Mouse (Mus musculus) intestine, embryonic 15.5 days (tissue): ENCODE data around the gene Hexim1. TPM values are rescaled to one million over a fixed set of nuclear protein-coding genes. Genes with fewer than 3 reads are reported as not detected.

Experiments
- ATAC-seq: fragments of 200-750 bp; cut with Nextera tagmentation; 2 replicates; pipeline ENCODE4 v1.8.0; 2017; ENCODE audit warnings: moderate TSS enrichment, moderate library complexity
- H3K27ac ChIP-seq: fragments of 300-500 bp; sonication (generic); 2 replicates; pipeline ENCODE4 v1.5.1; 2015; ENCODE audit warnings: mild to moderate bottlenecking, inconsistent platforms
- H3K27me3 ChIP-seq: fragments of 300-500 bp; sonication (generic); replicated peaks from 2 replicates; pipeline ENCODE4 v1.6.1; 2015; ENCODE audit warnings: inconsistent platforms
- H3K36me3 ChIP-seq: fragments of 300-500 bp; sonication (generic); 2 replicates; pipeline ENCODE4 v1.6.1; 2015; ENCODE audit warnings: inconsistent platforms
- H3K4me1 ChIP-seq: fragments of 300-500 bp; sonication (generic); replicated peaks from 2 replicates; pipeline ENCODE4 v1.6.1; 2015; ENCODE audit warnings: inconsistent platforms
- H3K4me2 ChIP-seq: fragments of 300-500 bp; sonication (generic); replicated peaks from 2 replicates; pipeline ENCODE4 v1.6.1; 2015; ENCODE audit warnings: mild to moderate bottlenecking, inconsistent platforms
- H3K4me3 ChIP-seq: fragments of 300-500 bp; sonication (generic); replicated peaks from 2 replicates; pipeline ENCODE4 v1.5.1; 2015; ENCODE audit warnings: inconsistent platforms
- H3K9ac ChIP-seq: fragments of 300-500 bp; sonication (generic); 2 replicates; pipeline ENCODE4 v1.6.1; 2015; ENCODE audit warnings: inconsistent platforms
- H3K9me3 ChIP-seq: fragments of 300-500 bp; sonication (generic); 2 replicates; pipeline ENCODE4 v1.6.1; 2016; ENCODE audit warnings: inconsistent platforms
- WGBS: fragments of 180-500 bp; shearing (Covaris S2); methylation state at CpG from one replicate; pipeline ENCODE4 v1.1.7; 2015; 5-methylcytosine and 5-hydroxymethylcytosine counted together
- polyA plus RNA-seq: library from polyadenylated mRNA; unstranded; fragments of >200 nt; fragmentation: Nextera tagmentation; extraction: Ambion mirVana; gene quantifications from 2 replicates; pipeline ENCODE4 v1.2.1, GENCODE M21; 2015

Hexim1 gene
- polyA plus RNA-seq, 1 experiment from 2014 or later = 4.1 TPM

DNA sequence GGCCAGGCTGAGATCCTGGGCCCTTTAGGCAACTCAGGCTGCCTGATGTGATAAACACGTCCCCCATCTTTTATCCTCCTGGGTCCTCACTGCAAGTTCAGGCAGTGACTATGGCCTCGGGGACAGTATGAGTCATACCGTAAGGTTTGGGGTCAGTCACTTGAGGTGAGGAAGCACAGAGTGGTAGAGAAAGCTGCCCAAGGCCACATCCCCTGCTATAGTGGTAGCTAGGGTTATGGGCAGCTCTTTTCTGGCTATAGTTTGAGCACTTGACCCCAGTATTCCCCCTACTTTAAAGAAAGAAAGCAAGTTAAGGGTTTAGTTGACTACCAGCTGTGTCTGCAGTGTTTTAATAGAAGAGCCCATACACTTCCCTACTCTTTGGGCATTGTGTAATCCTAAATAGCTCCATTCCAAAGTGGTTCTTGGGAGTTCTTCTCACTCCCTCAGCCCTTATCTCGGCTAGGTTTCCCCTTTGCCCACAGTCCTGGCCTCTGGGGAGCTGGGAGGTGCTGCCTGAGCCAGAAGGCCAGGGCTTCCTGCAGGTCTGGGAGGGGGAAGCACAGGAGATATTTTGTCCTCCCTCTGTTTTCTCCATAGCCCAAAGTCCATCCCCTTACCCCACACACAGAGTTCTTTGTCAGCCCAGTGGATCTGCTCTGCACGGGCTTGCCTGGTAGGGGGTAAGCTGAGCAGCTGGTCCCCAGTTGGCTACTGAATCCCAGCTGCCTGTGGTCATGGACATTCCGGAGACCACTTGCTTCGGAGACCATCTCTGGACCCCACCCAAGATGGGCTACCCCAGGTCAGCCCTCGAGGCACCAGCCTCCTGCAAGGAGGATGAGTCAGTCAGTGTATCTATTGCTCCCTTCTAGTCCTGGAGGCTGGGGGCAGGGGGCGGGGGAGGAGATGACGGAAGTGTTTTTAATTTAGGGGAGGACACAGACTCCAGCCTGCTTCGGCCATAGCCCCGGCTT lies 28.6 kb downstream of the Hexim1 start:
- 0 out of 2 replicates have a peak, but pooled peaks have one; percentile 7 for ATAC-seq
- 44% methylated on average over 12 of the region's 12 CpGs for WGBS
- Histone ChIP-seq H3K4me3 (no peak overlapping the region), H3K9ac (no peak overlapping the region), H3K36me3 (no peaks in the 10 kb centered on the region), H3K4me2 (no peak overlapping the region), H3K27ac (peak overlapping the region; percentile 62), H3K4me1 (peaks cover 51% of the 10 kb centered on the region), H3K9me3 (no peaks in the 10 kb centered on the region), H3K27me3 (no peaks in the 10 kb centered on the region)

DNA sequence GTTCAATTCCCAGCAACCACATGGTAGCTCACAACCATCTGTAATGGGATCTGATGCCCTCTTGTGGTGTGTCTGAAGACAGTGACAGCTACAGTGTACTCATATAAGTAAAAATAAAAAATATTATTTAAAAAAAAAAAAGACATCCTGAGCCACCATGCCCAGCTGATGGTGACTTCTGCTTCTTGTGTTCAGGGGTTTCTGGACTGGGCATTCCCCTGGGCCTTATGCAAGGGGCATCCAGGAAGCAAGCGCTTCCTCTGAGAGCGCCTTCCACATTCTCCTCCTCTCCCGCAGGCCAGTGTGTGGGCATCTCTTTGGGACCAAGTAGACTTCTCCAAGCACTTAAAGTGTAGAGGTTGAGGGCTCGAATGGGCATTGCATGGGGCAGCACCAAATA lies 30.4 kb downstream of the Hexim1 start:
- H3K4me1 ChIP-seq = peaks cover 36% of the 10 kb centered on the region
- no peak overlapping the region for H3K4me2 ChIP-seq
- no peak for ATAC-seq
- no peaks in the 10 kb centered on the region for H3K27me3 ChIP-seq
- H3K9me3 ChIP-seq = no peaks in the 10 kb centered on the region
- no peak overlapping the region for H3K9ac ChIP-seq
- 91% methylated on average over 4 of the region's 4 CpGs for WGBS
- no peak overlapping the region for H3K4me3 ChIP-seq
- no peaks in the 10 kb centered on the region for H3K36me3 ChIP-seq
- no peak overlapping the region for H3K27ac ChIP-seq

DNA sequence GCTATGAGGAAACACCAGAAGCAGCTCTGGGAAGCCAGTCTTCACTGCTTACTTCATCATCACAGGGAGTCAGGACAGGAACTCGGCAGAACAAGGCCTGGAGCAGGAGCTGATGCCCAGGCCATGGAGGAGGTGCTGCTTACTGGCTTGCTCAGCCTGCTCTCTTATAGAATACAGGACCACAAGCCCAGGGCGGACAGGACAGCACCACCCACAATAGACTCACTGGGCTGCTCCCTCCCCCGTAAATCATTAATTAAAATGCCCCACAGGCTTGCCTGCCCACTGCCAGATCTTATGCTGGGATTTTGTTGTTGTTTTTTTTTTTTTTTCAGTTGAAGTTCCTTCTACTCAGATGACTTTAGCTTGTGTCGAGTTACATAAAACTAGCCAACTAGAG lies 31.7 kb downstream of the Hexim1 start:
- no peak overlapping the region for H3K4me2 ChIP-seq
- WGBS = 56% methylated on average over 4 of the region's 4 CpGs
- no peaks in the 10 kb centered on the region for H3K36me3 ChIP-seq
- no peaks in the 10 kb centered on the region for H3K9me3 ChIP-seq
- H3K27ac ChIP-seq = no peak overlapping the region
- ATAC-seq = no peak
- H3K4me3 ChIP-seq = no peak overlapping the region
- H3K27me3 ChIP-seq = no peaks in the 10 kb centered on the region
- no peak overlapping the region for H3K9ac ChIP-seq
- H3K4me1 ChIP-seq = peaks cover 23% of the 10 kb centered on the region

DNA sequence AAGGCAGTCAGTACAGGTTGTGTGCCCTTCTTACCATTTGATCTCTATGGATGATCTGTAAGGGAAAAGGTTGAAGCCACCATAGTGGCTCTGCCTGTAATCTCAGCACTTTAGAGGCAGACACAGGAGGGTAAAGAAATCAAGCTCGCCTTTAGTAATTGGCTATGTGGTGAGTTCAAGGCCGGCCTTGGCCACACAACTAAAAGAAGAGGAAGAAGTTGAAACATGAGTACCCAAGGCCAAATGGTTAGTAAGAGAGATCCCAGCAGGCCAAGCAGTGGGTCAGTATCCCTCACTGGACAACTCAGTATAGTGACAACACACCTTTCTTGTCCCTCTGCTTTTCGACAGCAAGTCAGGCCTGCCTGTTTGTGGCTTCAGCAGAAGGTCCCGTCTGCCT lies 33.7 kb downstream of the Hexim1 start:
- peaks cover 10% of the 10 kb centered on the region for H3K4me1 ChIP-seq
- no peak overlapping the region for H3K4me2 ChIP-seq
- no peak overlapping the region for H3K4me3 ChIP-seq
- no peak overlapping the region for H3K27ac ChIP-seq
- WGBS = 92% methylated on average over 4 of the region's 4 CpGs
- H3K27me3 ChIP-seq = no peaks in the 10 kb centered on the region
- H3K9ac ChIP-seq = no peak overlapping the region
- no peaks in the 10 kb centered on the region for H3K9me3 ChIP-seq
- no peak for ATAC-seq
- H3K36me3 ChIP-seq = no peaks in the 10 kb centered on the region

DNA sequence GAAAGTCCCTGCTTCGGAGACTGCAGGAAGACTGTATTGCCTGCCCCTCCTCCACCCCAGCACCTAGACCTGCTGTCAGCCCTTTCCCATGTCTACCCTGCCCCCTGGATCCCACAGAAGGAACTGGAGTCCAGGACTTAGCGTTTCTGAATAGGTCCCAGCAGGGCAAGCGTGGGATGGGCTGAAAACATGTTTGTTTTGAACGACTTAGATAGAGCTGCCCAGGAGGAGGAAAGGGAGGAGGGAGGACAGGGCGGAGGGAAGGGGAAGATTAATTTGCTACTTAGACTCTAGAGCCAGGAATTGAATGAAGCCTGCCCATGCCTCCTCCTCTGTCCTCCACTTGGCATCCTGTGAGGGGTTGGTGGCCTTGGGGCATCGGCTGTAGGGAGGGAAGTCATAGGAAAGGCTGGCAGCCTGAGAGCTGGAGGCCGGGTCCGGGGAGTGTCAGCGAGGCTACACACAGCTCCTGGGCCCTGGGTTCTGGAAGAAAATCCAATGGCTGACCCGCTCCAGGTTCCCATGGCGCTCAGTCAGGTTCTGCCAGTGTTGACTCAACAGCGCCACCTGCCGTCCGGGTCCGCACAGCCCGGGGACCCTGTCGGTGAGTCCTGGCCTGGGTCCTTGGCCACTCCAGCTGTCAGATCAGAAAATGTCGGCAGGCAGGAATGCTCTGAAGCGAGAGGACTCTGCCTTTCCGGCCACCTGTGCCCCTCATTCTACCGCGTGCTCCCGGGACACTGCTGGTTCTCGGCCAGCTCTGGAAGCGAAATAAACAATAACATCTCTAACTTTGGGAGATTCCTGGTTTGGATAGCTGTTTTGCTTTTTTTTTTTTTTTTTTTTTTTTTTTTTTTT lies 42.8 kb downstream of the Hexim1 start:
- Histone ChIP-seq H3K27ac (peak overlapping the region; percentile 68), H3K4me3 (peak overlapping the region; percentile 38), H3K9ac (peak overlapping the region; percentile 46), H3K27me3 (no peaks in the 10 kb centered on the region), H3K4me1 (peaks cover 10% of the 10 kb centered on the region), H3K36me3 (no peaks in the 10 kb centered on the region), H3K9me3 (no peaks in the 10 kb centered on the region), H3K4me2 (peak overlapping the region; percentile 88)
- WGBS = under 1% methylated on average over 25 of the region's 25 CpGs
- ATAC-seq = peak; percentile 97

DNA sequence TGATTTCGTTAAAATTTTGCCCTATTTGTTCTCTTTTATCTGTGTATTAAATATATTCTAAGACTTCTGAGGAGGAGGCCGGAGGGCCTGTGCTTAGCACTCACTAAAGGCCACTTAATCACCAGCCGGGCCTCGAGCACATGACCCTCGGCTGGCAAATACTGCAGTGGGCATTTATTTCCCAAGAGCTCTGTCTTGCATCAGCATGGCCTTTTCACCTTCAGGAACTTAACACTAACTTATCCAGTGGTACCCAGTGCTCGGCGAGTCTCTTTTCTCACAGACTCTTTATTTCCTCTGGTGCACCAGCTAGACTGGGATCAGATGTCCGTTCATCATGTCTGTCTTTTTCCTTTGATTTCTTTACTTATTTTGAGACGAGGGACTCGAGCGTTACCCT lies 44.7 kb downstream of the Hexim1 start:
- Histone ChIP-seq H3K4me2 (no peak overlapping the region), H3K4me1 (peaks cover 14% of the 10 kb centered on the region), H3K9me3 (no peaks in the 10 kb centered on the region), H3K4me3 (no peak overlapping the region), H3K9ac (no peak overlapping the region), H3K27ac (no peak overlapping the region), H3K36me3 (no peaks in the 10 kb centered on the region), H3K27me3 (no peaks in the 10 kb centered on the region)
- 87% methylated on average over 11 of the region's 11 CpGs for WGBS
- ATAC-seq = no peak

DNA sequence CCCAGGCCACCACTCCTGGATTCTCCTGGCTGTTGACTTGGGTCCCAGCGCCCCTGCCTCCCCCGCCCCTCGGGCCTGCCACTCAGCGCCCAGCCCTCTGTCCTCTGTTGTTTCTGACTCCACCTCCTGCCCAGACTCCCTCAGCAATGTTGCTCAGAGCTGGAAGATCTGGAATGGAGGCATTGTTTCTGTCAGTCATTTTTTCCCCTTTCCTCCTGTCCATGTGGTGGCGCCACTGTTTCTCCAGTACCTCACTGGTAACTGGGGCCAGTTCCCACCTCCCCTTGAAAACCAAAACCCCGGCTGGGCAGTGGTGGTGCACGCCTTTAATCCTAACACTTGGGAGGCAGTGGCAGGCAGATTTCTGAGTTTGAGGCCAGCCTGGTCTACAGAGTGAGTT lies 45.4 kb downstream of the Hexim1 start:
- 74% methylated on average over 7 of the region's 7 CpGs for WGBS
- no peaks in the 10 kb centered on the region for H3K36me3 ChIP-seq
- no peak overlapping the region for H3K9ac ChIP-seq
- peaks cover 14% of the 10 kb centered on the region for H3K4me1 ChIP-seq
- no peak overlapping the region for H3K27ac ChIP-seq
- no peak overlapping the region for H3K4me3 ChIP-seq
- H3K9me3 ChIP-seq = no peaks in the 10 kb centered on the region
- H3K27me3 ChIP-seq = no peaks in the 10 kb centered on the region
- H3K4me2 ChIP-seq = no peak overlapping the region
- ATAC-seq = no peak

DNA sequence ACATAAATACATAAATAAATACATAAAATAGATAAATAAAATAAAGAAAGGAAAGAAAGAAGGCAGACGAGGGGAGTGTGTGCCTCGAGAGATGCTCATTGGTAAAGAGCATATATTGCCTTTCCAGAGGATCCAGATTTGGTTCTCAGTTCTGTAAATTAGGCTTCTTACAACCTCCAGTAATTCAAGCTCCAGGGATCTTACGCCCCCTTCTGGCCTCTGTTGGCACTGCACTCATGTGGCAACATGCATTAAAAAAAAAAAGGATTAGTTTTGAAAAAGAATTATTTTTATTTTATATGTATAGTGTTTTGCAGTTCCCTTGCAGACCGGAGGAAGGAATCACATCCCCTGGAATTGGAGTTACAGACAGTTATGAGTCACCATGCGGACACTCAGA lies 46.1 kb downstream of the Hexim1 start:
- no peak for ATAC-seq
- no peak overlapping the region for H3K9ac ChIP-seq
- H3K9me3 ChIP-seq = no peaks in the 10 kb centered on the region
- no peak overlapping the region for H3K27ac ChIP-seq
- H3K4me1 ChIP-seq = peaks cover 14% of the 10 kb centered on the region
- WGBS = 89% methylated on average over 5 of the region's 5 CpGs
- no peaks in the 10 kb centered on the region for H3K27me3 ChIP-seq
- H3K4me2 ChIP-seq = no peak overlapping the region
- no peak overlapping the region for H3K4me3 ChIP-seq
- H3K36me3 ChIP-seq = no peaks in the 10 kb centered on the region

DNA sequence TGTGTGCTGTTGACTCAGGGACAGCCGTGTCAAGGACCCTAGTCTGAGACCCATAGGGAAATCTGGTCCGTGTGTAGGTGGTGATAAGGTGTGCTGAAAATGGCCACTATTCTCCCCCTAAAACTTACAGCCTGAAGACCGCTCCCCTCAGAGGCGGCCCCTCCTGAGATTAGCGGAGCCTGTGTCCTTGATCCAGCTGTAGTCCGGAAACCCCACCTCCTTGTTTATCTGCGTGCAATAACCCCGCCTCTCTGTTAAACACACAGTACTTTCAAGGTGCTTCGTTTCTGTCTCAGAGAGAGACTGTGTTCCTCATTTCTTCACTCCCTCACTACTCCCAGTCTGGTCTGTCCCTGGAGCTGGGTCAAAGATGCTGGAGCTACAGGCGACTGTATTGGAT lies 48.4 kb downstream of the Hexim1 start:
- 0 out of 2 replicates have a peak, but pooled peaks cover 4% of the 10 kb centered on the region for H3K4me1 ChIP-seq
- no peak overlapping the region for H3K4me2 ChIP-seq
- peaks cover 2% of the 10 kb centered on the region; the same call in 1 of the 2 replicates for H3K27me3 ChIP-seq
- H3K4me3 ChIP-seq = no peak overlapping the region
- no peaks in the 10 kb centered on the region for H3K9me3 ChIP-seq
- 25% methylated on average over 10 of the region's 10 CpGs for WGBS
- H3K27ac ChIP-seq = no peak overlapping the region
- H3K9ac ChIP-seq = no peak overlapping the region
- ATAC-seq = 0 out of 2 replicates have a peak, but pooled peaks have one; percentile 19
- no peaks in the 10 kb centered on the region for H3K36me3 ChIP-seq

DNA sequence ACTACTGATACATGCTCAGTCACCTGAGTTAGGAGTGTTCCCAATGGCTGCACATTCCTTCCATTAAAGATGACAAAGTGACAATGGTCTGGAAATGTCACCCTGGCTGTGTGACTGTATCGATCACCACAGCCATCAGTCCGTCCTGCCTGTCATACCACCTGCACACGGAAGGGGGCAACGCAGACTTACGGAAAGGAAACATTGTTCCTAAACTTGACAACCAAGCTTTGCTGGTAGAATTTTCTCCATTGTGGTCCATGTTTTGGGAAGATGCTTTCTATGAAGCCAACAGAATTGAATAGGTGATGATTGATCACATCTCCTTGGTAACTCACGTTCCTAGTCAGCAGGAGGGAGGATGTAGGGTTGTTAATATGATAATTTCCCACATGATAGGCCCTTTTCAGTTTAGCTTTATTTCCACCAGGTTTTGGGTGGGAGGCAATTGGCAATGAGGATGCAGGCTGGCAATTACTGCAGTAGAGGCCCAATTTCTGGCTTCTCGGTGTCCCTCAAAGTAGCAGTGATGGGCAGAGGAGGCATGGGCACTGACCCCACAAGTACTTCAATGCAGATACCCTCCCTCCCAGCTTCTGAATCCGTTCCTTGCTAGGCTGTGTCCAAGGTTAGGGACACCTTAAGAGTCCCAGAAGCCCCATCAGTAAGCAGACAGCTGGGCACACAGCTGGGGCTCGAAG lies 52.8 kb downstream of the Hexim1 start:
- Histone ChIP-seq H3K27ac (no peak overlapping the region), H3K4me2 (no peak overlapping the region), H3K4me3 (no peak overlapping the region), H3K36me3 (no peaks in the 10 kb centered on the region), H3K9me3 (no peaks in the 10 kb centered on the region), H3K9ac (no peak overlapping the region), H3K4me1 (peaks cover 9% of the 10 kb centered on the region), H3K27me3 (peaks cover 34% of the 10 kb centered on the region)
- 23% methylated on average over 9 of the region's 9 CpGs for WGBS
- ATAC-seq = no peak
